Mouse (Mus musculus): Measurements from ENCODE around the gene Gba.

GRCm38 (mm10) chr3:89209731-89210130 lies 7.0 kb downstream of the Gba start:
- no peak for TF ChIP-seq CTCF (IDR thresholded peaks at IDR 0.05; ENCODE audit: low read depth, low read length)
- no peak for TF ChIP-seq POLR2A (IDR thresholded peaks at IDR 0.05; ENCODE audit: extremely low read depth, insufficient read depth, low read length)
